Mouse (Mus musculus) limb, embryonic 12.5 days (tissue): ENCODE data around the gene Sash1. TPM values are rescaled to one million over a fixed set of nuclear protein-coding genes. Genes with fewer than 3 reads are reported as not detected.

ENCODE experiments used
- ATAC-seq: fragments of 200-750 bp; cut with Nextera tagmentation; 2 replicates; pipeline ENCODE4 v1.8.0; 2017; ENCODE audit warnings: low read depth, moderate TSS enrichment; ENCODE audit not compliant: insufficient number of reproducible peaks, insufficient read depth, low FRiP score, low TSS enrichment
- H3K27ac ChIP-seq: fragments of 300-500 bp; sonication (generic); 2 replicates; pipeline ENCODE4 v1.5.1; 2016; ENCODE audit warnings: mild to moderate bottlenecking, moderate library complexity
- H3K27me3 ChIP-seq: fragments of 300-500 bp; sonication (generic); 2 replicates; pipeline ENCODE4 v1.6.1; 2016; ENCODE audit warnings: mild to moderate bottlenecking, moderate library complexity
- H3K36me3 ChIP-seq: fragments of 300-500 bp; sonication (generic); 2 replicates; pipeline ENCODE4 v1.6.1; 2016; ENCODE audit warnings: mild to moderate bottlenecking, moderate library complexity
- H3K4me1 ChIP-seq: fragments of 300-500 bp; sonication (generic); replicated peaks from 2 replicates; pipeline ENCODE4 v1.6.1; 2016
- H3K4me2 ChIP-seq: fragments of 300-500 bp; sonication (generic); 2 replicates; pipeline ENCODE4 v1.6.1; 2016; ENCODE audit warnings: mild to moderate bottlenecking, moderate library complexity
- H3K4me3 ChIP-seq: fragments of 300-500 bp; sonication (generic); replicated peaks from 2 replicates; pipeline ENCODE4 v1.5.1; 2016; ENCODE audit warnings: mild to moderate bottlenecking
- H3K9ac ChIP-seq: fragments of 300-500 bp; sonication (generic); replicated peaks from 2 replicates; pipeline ENCODE4 v1.6.1; 2016; ENCODE audit warnings: mild to moderate bottlenecking, moderate library complexity
- H3K9me3 ChIP-seq: fragments of 300-500 bp; sonication (generic); 2 replicates; pipeline ENCODE4 v1.6.1; 2016; ENCODE audit warnings: mild to moderate bottlenecking, moderate library complexity
- WGBS: fragments of 180-500 bp; shearing (Covaris S2); methylation state at CpG from one replicate; pipeline ENCODE4 v1.1.7; 2016; 5-methylcytosine and 5-hydroxymethylcytosine counted together
- polyA plus RNA-seq: library from polyadenylated mRNA; unstranded; fragments of >200 nt; fragmentation: Nextera tagmentation; extraction: Ambion mirVana; gene quantifications from 2 replicates; pipeline ENCODE4 v1.2.1, GENCODE M21; 2016

Sash1 gene
- polyA plus RNA-seq, 1 experiment from 2014 or later = 7.8 TPM

GRCm38 (mm10) chr10:8878381-8878780, 7.5 kb downstream of the Sash1 start:
- Histone ChIP-seq H3K4me3 (no peak overlapping the region), H3K9me3 (no peaks in the 10 kb centered on the region), H3K27ac (no peak overlapping the region), H3K9ac (no peak overlapping the region), H3K36me3 (no peaks in the 10 kb centered on the region), H3K4me1 (peaks cover 28% of the 10 kb centered on the region), H3K4me2 (no peak overlapping the region), H3K27me3 (no peaks in the 10 kb centered on the region)
- WGBS = 73% methylated on average over 13 of the region's 13 CpGs
- ATAC-seq = no peak

- Histone ChIP-seq H3K9me3 (no peaks in the 10 kb centered on the region), H3K4me2 (no peak overlapping the region), H3K36me3 (no peaks in the 10 kb centered on the region), H3K4me3 (no peak overlapping the region), H3K9ac (no peak overlapping the region), H3K27me3 (no peaks in the 10 kb centered on the region), H3K4me1 (peaks cover 2% of the 10 kb centered on the region), H3K27ac (no peak overlapping the region)
- 84% methylated on average over 7 of the region's 7 CpGs for WGBS
- ATAC-seq = no peak
These were observed 12.1 kb downstream of the Sash1 start for GRCm38 (mm10) chr10:8873631-8874370.

- Histone ChIP-seq H3K9me3 (no peaks in the 10 kb centered on the region), H3K4me2 (no peak overlapping the region), H3K36me3 (no peaks in the 10 kb centered on the region), H3K4me1 (no peaks in the 10 kb centered on the region; the same call in 1 of the 2 replicates), H3K27me3 (no peaks in the 10 kb centered on the region), H3K27ac (no peak overlapping the region), H3K4me3 (no peak overlapping the region), H3K9ac (no peak overlapping the region)
- WGBS = 94% methylated on average over 3 of the region's 3 CpGs
- no peak for ATAC-seq
These were observed 13.1 kb downstream of the Sash1 start for GRCm38 (mm10) chr10:8872788-8873187.

GRCm38 (mm10) chr10:8871935-8872334, 13.9 kb downstream of the Sash1 start:
- ATAC-seq = no peak

GRCm38 (mm10) chr10:8870368-8870767, 15.5 kb downstream of the Sash1 start:
- Histone ChIP-seq H3K9ac (no peak overlapping the region), H3K27me3 (no peaks in the 10 kb centered on the region), H3K9me3 (no peaks in the 10 kb centered on the region), H3K4me1 (peaks cover 11% of the 10 kb centered on the region), H3K4me2 (no peak overlapping the region), H3K27ac (no peak overlapping the region), H3K36me3 (no peaks in the 10 kb centered on the region), H3K4me3 (no peak overlapping the region)
- no peak for ATAC-seq
- WGBS = 93% methylated on average over 3 of the region's 3 CpGs

More at GRCm38 (mm10) chr10:8871935-8872334, 13.9 kb downstream of the Sash1 start:
- Histone ChIP-seq H3K4me2 (no peak overlapping the region), H3K36me3 (no peaks in the 10 kb centered on the region), H3K9me3 (no peaks in the 10 kb centered on the region), H3K4me3 (no peak overlapping the region), H3K4me1 (no peaks in the 10 kb centered on the region; the same call in 1 of the 2 replicates), H3K27me3 (no peaks in the 10 kb centered on the region), H3K9ac (no peak overlapping the region), H3K27ac (no peak overlapping the region)
- 94% methylated on average over 1 of the region's 1 CpGs for WGBS

- Histone ChIP-seq H3K9ac (no peak overlapping the region), H3K27ac (0 out of 2 replicates have a peak overlapping the region, but pooled peaks have one; percentile 12), H3K4me1 (peaks cover 39% of the 10 kb centered on the region), H3K4me2 (no peak overlapping the region), H3K36me3 (no peaks in the 10 kb centered on the region), H3K4me3 (no peak overlapping the region), H3K27me3 (no peaks in the 10 kb centered on the region), H3K9me3 (no peaks in the 10 kb centered on the region)
- 66% methylated on average over 4 of the region's 4 CpGs for WGBS
- peak; percentile 22; the same call in 1 of the 2 replicates for ATAC-seq
These were observed 19.7 kb downstream of the Sash1 start for GRCm38 (mm10) chr10:8866062-8866642.

- no peak for ATAC-seq
- Histone ChIP-seq H3K4me3 (no peak overlapping the region), H3K4me2 (no peak overlapping the region), H3K9me3 (no peaks in the 10 kb centered on the region), H3K4me1 (peaks cover 44% of the 10 kb centered on the region), H3K27me3 (no peaks in the 10 kb centered on the region), H3K36me3 (no peaks in the 10 kb centered on the region), H3K9ac (no peak overlapping the region), H3K27ac (0 out of 2 replicates have a peak overlapping the region, but pooled peaks have one; percentile 59)
- 64% methylated on average over 9 of the region's 9 CpGs for WGBS
These were observed 25.2 kb downstream of the Sash1 start for GRCm38 (mm10) chr10:8860655-8861054.

GRCm38 (mm10) chr10:8858718-8859117, 27.2 kb downstream of the Sash1 start:
- ATAC-seq = no peak
- H3K9me3 ChIP-seq = no peaks in the 10 kb centered on the region
- no peaks in the 10 kb centered on the region for H3K36me3 ChIP-seq
- H3K27ac ChIP-seq = no peak overlapping the region
- H3K4me1 ChIP-seq = peaks cover 57% of the 10 kb centered on the region
- H3K4me3 ChIP-seq = no peak overlapping the region
- H3K4me2 ChIP-seq = no peak overlapping the region
- 97% methylated on average over 7 of the region's 7 CpGs for WGBS
- H3K9ac ChIP-seq = no peak overlapping the region
- H3K27me3 ChIP-seq = no peaks in the 10 kb centered on the region

- 81% methylated on average over 2 of the region's 2 CpGs for WGBS
- H3K36me3 ChIP-seq = no peaks in the 10 kb centered on the region
- peaks cover 57% of the 10 kb centered on the region for H3K4me1 ChIP-seq
- ATAC-seq = no peak
- no peaks in the 10 kb centered on the region for H3K27me3 ChIP-seq
- no peak overlapping the region for H3K4me2 ChIP-seq
- H3K27ac ChIP-seq = no peak overlapping the region
- no peak overlapping the region for H3K9ac ChIP-seq
- H3K9me3 ChIP-seq = no peaks in the 10 kb centered on the region
- H3K4me3 ChIP-seq = no peak overlapping the region
These were observed 28.9 kb downstream of the Sash1 start for GRCm38 (mm10) chr10:8856942-8857341.

- peak; percentile 80 for ATAC-seq
- Histone ChIP-seq H3K9me3 (no peaks in the 10 kb centered on the region), H3K4me1 (peaks cover 45% of the 10 kb centered on the region), H3K4me2 (no peak overlapping the region), H3K27ac (peak overlapping the region; percentile 73; the same call in 1 of the 2 replicates), H3K36me3 (peaks cover 10% of the 10 kb centered on the region), H3K27me3 (no peaks in the 10 kb centered on the region), H3K9ac (no peak overlapping the region), H3K4me3 (no peak overlapping the region)
- 9% methylated on average over 7 of the region's 7 CpGs for WGBS
These were observed 32.5 kb downstream of the Sash1 start for GRCm38 (mm10) chr10:8853326-8853725.

- 82% methylated on average over 10 of the region's 10 CpGs for WGBS
- H3K9me3 ChIP-seq = no peaks in the 10 kb centered on the region
- ATAC-seq = no peak
- H3K36me3 ChIP-seq = peaks cover 15% of the 10 kb centered on the region
- no peak overlapping the region for H3K4me3 ChIP-seq
- no peak overlapping the region for H3K9ac ChIP-seq
- H3K27ac ChIP-seq = no peak overlapping the region
- H3K27me3 ChIP-seq = no peaks in the 10 kb centered on the region
- no peak overlapping the region for H3K4me2 ChIP-seq
- peaks cover 49% of the 10 kb centered on the region for H3K4me1 ChIP-seq
These were observed 34.2 kb downstream of the Sash1 start for GRCm38 (mm10) chr10:8851625-8852024.
